Mouse (Mus musculus) intestine, embryonic 16.5 days (tissue): ENCODE measurements at regions not wholly inside any gene's neighbourhood (a gene's known extent, or its start where the extent isn't known, plus 50 kb on each side); places are given as distances from the start of the nearest gene placed in this dataset.

Source experiments
- ATAC-seq: fragments of 200-750 bp; cut with Nextera tagmentation; 2 replicates; pipeline ENCODE4 v1.8.0; 2017; ENCODE audit warnings: moderate TSS enrichment, moderate library complexity
- H3K27ac ChIP-seq: fragments of 300-500 bp; sonication (generic); 2 replicates; pipeline ENCODE4 v1.5.1; 2014; ENCODE audit warnings: mild to moderate bottlenecking, low read length
- H3K27me3 ChIP-seq: fragments of 300-500 bp; sonication (generic); replicated peaks from 2 replicates; pipeline ENCODE4 v1.6.1; 2014; ENCODE audit warnings: low read length, control low read depth, mixed read lengths; ENCODE audit not compliant: control insufficient read depth, insufficient read depth
- H3K36me3 ChIP-seq: fragments of 300-500 bp; sonication (generic); 2 replicates; pipeline ENCODE4 v1.6.1; 2014; ENCODE audit warnings: low read length, control low read depth; ENCODE audit not compliant: control insufficient read depth, insufficient read depth
- H3K4me1 ChIP-seq: fragments of 300-500 bp; sonication (generic); 2 replicates; pipeline ENCODE4 v1.6.1; 2014; ENCODE audit warnings: low read length, control low read depth, mixed read lengths; ENCODE audit not compliant: control insufficient read depth, insufficient read depth
- H3K4me2 ChIP-seq: fragments of 300-500 bp; sonication (generic); 2 replicates; pipeline ENCODE4 v1.6.1; 2014; ENCODE audit warnings: low read depth, low read length, control low read depth
- H3K4me3 ChIP-seq: fragments of 300-500 bp; sonication (generic); 2 replicates; pipeline ENCODE4 v1.5.1; 2014; ENCODE audit warnings: mild to moderate bottlenecking, low read length
- H3K9ac ChIP-seq: fragments of 300-500 bp; sonication (generic); 2 replicates; pipeline ENCODE4 v1.6.1; 2014; ENCODE audit warnings: low read depth, low read length
- H3K9me3 ChIP-seq: fragments of 300-500 bp; sonication (generic); 2 replicates; pipeline ENCODE4 v1.6.1; 2016; ENCODE audit warnings: low read length, control low read depth; ENCODE audit not compliant: control insufficient read depth
- WGBS: fragments of 180-500 bp; shearing (Covaris S2); extraction: QIAGEN DNeasy Blood & Tissue Kit; methylation state at CpG from one replicate; pipeline ENCODE4 v1.1.7; 2014; 5-methylcytosine and 5-hydroxymethylcytosine counted together

DNA sequence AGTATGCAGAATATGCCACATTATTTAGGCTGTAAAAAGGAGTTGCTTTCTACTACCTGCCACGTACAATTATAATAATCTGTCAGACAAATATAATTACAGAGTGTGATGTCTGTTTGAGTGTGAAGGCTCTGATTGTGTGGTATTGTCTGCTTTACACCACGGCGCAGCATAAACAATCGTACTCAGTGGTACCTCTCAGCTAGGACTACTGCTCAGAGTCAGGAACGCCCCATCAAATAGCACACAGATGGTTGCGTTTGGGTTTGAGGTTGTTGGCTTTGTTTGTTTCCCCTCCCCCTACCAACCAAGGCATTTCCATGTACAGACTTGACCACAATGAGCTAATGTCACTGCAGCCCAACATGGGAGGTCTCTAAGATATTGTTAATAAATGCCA, 246.2 kb upstream of the G2e3 start:
- ATAC-seq, result no peak
- H3K9ac ChIP-seq, result no peak overlapping the region
- H3K36me3 ChIP-seq, result no peaks in the 10 kb centered on the region
- WGBS, result 66% methylated on average over 6 of the region's 6 CpGs
- H3K4me3 ChIP-seq, result no peak overlapping the region
- no peak overlapping the region for H3K27ac ChIP-seq
- no peaks in the 10 kb centered on the region for H3K27me3 ChIP-seq
- no peaks in the 10 kb centered on the region for H3K4me1 ChIP-seq
- H3K9me3 ChIP-seq, result no peaks in the 10 kb centered on the region
- H3K4me2 ChIP-seq, result no peak overlapping the region

DNA sequence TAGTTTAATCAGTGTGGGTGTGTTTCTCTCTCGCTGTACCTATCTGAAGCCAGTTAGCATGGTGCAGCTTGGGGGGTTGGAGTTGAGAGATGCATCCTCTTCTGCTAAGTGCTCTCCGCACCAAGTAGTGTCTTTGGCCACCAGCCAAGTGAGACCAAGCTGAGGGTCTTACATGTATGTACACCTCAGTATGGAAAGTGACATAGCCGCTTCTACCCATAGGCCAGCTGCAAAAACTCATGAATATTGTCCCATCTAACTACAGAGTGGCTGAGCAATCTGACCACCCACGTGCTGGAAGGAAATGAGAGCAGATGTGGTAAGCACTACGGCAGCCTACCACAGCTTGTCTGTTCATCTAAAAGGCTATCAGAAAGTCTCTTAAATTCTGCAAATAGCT, 247.0 kb upstream of the G2e3 start:
- Histone ChIP-seq H3K9me3 (no peaks in the 10 kb centered on the region), H3K27ac (no peak overlapping the region), H3K27me3 (no peaks in the 10 kb centered on the region), H3K4me3 (no peak overlapping the region), H3K4me2 (no peak overlapping the region), H3K4me1 (no peaks in the 10 kb centered on the region), H3K9ac (no peak overlapping the region), H3K36me3 (no peaks in the 10 kb centered on the region)
- peak; percentile 70 for ATAC-seq
- WGBS, result 64% methylated on average over 5 of the region's 5 CpGs

DNA sequence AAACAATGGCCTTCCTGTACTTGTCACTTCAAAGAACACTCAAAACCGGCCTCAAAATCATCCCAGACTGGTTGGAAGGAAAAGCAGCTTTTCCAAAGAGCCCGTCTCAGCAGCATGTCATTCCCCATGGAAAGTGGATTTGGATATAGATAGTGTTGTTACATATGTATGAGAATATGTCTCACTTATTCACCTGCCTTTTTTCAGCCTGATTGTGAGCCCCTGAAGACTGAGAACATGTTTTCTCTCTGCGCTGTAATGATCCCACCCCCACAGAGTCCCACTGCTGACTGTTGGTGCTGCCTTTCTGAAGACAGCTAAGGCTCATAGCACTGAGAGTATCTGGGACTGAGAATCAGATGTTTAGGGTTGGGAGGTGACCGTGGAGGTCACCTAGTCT, 251.9 kb upstream of the G2e3 start:
- H3K4me3 ChIP-seq, result no peak overlapping the region
- no peaks in the 10 kb centered on the region for H3K4me1 ChIP-seq
- 68% methylated on average over 4 of the region's 4 CpGs for WGBS
- H3K27me3 ChIP-seq, result no peaks in the 10 kb centered on the region
- no peak overlapping the region for H3K27ac ChIP-seq
- H3K9ac ChIP-seq, result no peak overlapping the region
- ATAC-seq, result no peak
- H3K9me3 ChIP-seq, result no peaks in the 10 kb centered on the region
- no peaks in the 10 kb centered on the region for H3K36me3 ChIP-seq
- H3K4me2 ChIP-seq, result no peak overlapping the region

DNA sequence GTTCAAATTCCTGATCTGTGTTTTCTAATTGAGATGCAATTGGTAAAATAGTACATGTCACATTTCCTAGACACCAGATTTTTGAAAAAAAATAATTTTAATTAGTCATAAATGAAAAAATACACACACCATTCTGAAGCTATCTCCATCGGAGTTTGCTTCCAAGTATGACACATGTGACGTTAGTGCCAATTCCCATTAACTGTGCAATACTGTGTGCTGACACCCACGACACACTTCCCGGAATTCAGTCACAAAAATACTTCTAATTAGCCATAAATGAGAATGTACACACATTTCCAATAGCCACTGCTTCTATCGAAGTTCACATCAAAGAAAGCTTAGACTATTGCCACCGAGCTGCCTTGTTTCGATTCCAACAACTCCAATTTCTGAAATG, 258.5 kb upstream of the G2e3 start:
- 74% methylated on average over 7 of the region's 7 CpGs for WGBS
- ATAC-seq, result no peak
- no peaks in the 10 kb centered on the region for H3K27me3 ChIP-seq
- no peaks in the 10 kb centered on the region for H3K9me3 ChIP-seq
- no peaks in the 10 kb centered on the region for H3K36me3 ChIP-seq
- no peak overlapping the region for H3K4me2 ChIP-seq
- no peaks in the 10 kb centered on the region for H3K4me1 ChIP-seq
- no peak overlapping the region for H3K4me3 ChIP-seq
- no peak overlapping the region for H3K27ac ChIP-seq
- H3K9ac ChIP-seq, result no peak overlapping the region

DNA sequence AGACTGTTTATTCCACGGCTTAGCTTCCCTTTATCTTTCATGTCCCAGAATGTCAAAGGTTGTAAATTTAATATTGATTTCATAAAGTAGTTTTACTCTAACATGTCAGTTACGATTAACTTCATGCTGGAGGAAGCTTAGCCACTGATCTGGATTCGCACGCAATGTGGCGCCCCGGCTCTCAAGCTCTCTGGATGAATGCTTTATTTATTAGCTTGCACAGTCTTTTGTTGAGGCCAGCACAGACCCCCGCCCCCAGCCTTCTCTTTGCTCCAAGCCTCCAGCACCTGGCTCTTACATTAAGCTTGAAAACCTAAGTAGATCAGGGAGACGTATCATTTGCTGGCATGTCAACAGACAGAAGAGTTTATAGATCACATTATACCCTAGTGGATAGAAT, 266.1 kb upstream of the G2e3 start:
- Histone ChIP-seq H3K4me2 (no peak overlapping the region), H3K27ac (no peak overlapping the region), H3K4me3 (no peak overlapping the region), H3K27me3 (no peaks in the 10 kb centered on the region), H3K4me1 (no peaks in the 10 kb centered on the region), H3K9ac (no peak overlapping the region), H3K9me3 (no peaks in the 10 kb centered on the region), H3K36me3 (no peaks in the 10 kb centered on the region)
- ATAC-seq, result no peak
- 56% methylated on average over 8 of the region's 8 CpGs for WGBS

DNA sequence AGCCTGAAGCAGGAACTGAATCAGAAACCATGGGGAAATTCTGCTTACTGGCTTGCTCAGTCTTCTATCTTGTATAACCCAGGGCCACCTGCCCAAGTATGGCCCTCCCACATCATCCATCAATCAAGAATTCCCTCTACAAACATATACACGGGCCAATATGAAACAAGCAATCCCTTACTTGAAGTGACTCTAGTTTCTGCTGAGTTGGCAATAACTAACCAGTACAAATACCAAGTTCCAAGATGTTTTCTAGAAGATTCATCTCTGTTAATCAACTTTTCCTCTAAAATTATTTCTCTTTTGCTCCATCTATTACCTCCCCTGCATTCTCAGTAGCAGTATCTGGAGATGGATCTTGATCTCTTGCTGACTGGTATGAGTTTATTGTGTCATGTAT, 274.4 kb upstream of the G2e3 start:
- 54% methylated on average over 1 of the region's 1 CpGs for WGBS
- Histone ChIP-seq H3K4me1 (no peaks in the 10 kb centered on the region), H3K27ac (no peak overlapping the region), H3K4me3 (no peak overlapping the region), H3K9me3 (no peaks in the 10 kb centered on the region), H3K36me3 (no peaks in the 10 kb centered on the region), H3K9ac (no peak overlapping the region), H3K27me3 (no peaks in the 10 kb centered on the region), H3K4me2 (no peak overlapping the region)
- ATAC-seq, result no peak

DNA sequence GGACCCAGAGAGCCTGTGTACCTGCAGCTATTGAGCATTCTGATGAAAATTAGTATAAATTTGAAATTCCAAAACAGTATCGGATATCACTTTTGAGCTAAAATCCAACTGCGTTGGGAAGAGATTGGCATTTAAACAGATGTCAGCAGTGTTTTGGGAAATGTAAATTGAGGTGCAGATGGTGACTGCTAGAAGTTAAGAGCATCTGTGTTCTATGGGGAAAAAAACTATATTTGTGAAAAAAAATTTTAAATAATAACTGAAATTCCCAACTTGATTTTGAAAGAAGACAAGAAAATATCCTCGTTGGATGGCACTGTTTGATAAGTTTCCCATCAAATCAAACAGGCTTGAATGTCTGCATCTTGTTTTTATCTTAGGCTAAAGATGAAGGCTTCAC, 286.9 kb upstream of the G2e3 start:
- H3K36me3 ChIP-seq, result no peaks in the 10 kb centered on the region
- WGBS, result 82% methylated on average over 3 of the region's 3 CpGs
- no peak overlapping the region for H3K4me3 ChIP-seq
- no peak overlapping the region for H3K9ac ChIP-seq
- H3K4me1 ChIP-seq, result no peaks in the 10 kb centered on the region
- no peaks in the 10 kb centered on the region for H3K9me3 ChIP-seq
- no peaks in the 10 kb centered on the region for H3K27me3 ChIP-seq
- H3K27ac ChIP-seq, result no peak overlapping the region
- no peak for ATAC-seq
- no peak overlapping the region for H3K4me2 ChIP-seq

DNA sequence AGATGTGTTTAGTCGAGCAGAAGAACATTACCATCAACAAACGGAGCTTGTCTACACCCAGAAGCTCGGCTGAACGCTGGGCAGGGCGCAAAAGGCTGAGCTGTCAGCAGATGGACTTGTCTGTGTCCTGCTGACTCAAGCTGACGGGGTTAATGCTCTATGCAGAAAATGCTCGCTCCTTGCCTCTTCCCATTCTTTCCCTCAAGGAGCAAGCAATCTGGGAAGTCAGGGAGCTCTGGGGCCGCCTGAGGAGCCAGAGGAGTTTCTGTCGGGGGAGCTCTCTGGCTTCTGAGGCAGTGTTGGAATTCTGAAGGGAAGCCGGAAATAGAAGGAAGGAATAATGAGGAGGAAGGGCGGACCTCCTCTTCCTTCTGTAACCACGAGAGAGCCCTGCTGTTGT, 289.3 kb upstream of the G2e3 start:
- H3K27ac ChIP-seq, result no peak overlapping the region
- H3K4me3 ChIP-seq, result no peak overlapping the region
- ATAC-seq, result no peak
- H3K9me3 ChIP-seq, result no peaks in the 10 kb centered on the region
- H3K9ac ChIP-seq, result 0 out of 2 replicates have a peak overlapping the region, but pooled peaks have one; percentile 30
- no peaks in the 10 kb centered on the region for H3K4me1 ChIP-seq
- no peaks in the 10 kb centered on the region for H3K27me3 ChIP-seq
- peak overlapping the region; percentile 24 for H3K4me2 ChIP-seq
- 25% methylated on average over 12 of the region's 12 CpGs for WGBS
- no peaks in the 10 kb centered on the region for H3K36me3 ChIP-seq

DNA sequence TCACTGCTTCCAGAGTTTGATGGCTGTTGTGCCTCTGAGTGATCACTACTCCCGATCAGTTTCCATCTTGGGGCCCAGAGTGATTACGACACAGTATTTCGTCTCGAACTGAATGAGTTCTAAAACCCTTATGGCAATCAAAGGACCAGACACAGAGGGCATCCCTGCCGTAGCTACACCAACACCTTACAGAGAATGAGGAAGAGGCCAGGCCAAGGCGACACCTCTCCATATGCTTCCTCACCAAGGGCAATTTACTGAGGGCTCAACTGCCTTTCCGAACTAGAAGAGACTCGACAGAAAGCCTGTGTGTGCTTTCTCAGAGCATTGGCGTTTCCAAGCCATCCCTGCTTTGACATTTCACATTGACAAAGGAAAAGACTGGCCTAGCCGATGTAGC, 289.8 kb upstream of the G2e3 start:
- 65% methylated on average over 10 of the region's 10 CpGs for WGBS
- Histone ChIP-seq H3K27me3 (no peaks in the 10 kb centered on the region), H3K9ac (no peak overlapping the region), H3K27ac (no peak overlapping the region), H3K4me1 (no peaks in the 10 kb centered on the region), H3K4me2 (no peak overlapping the region), H3K9me3 (no peaks in the 10 kb centered on the region), H3K36me3 (no peaks in the 10 kb centered on the region), H3K4me3 (no peak overlapping the region)
- ATAC-seq, result no peak

DNA sequence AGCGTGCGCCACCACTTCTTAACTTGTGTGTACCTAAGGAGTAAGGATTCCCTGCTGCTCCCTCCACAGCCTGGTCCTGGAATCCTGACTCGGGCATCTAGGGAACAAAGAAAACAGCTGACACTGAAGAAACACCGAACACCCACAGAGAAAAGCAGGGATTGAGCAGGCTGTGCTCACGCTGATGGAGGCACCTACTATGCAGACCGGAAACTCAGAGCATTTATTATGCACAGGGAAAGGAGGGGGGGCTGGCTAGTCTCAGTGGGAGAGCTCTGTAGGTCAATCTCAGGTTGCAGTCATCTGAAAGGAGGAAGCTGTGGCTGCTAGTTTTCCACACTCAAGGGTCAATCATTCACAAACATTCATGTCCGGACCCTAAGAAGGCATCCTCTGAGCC, 300.7 kb upstream of the G2e3 start:
- Histone ChIP-seq H3K4me1 (no peaks in the 10 kb centered on the region; the same call in 1 of the 2 replicates), H3K9ac (no peak overlapping the region), H3K36me3 (no peaks in the 10 kb centered on the region), H3K27ac (no peak overlapping the region), H3K4me3 (no peak overlapping the region), H3K27me3 (no peaks in the 10 kb centered on the region), H3K9me3 (no peaks in the 10 kb centered on the region), H3K4me2 (no peak overlapping the region)
- WGBS, result 64% methylated on average over 7 of the region's 7 CpGs
- ATAC-seq, result no peak
